Mouse (Mus musculus): ENCODE measurements around the gene Cdh18. TPM values are rescaled to one million over a fixed set of nuclear protein-coding genes. Genes with fewer than 3 reads are reported as not detected.

Cdh18 gene
- polyA plus RNA-seq, 1 experiment, result not detected

DNA sequence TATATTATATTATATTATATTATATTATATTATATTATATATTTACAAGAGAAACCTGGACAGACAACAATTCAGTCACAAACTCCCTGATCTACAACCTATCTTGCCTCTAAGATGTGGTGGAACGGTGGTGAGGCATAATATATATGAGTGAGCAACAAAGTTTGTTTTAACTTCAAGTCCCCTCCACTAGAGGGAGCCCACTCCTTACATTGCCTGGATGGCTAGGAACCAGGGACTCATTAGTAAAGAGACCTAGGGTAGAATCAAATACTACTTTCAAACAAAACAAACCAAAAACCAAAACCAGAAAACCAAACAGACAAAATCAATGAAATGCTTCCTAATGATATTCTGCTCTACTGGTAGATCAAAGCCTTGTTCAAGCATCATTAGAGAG is 937.5 kb downstream of the Cdh18 start:
- no peak for TF ChIP-seq GATA1 (IDR thresholded peaks at IDR 0.05; ENCODE audit: low read length)

DNA sequence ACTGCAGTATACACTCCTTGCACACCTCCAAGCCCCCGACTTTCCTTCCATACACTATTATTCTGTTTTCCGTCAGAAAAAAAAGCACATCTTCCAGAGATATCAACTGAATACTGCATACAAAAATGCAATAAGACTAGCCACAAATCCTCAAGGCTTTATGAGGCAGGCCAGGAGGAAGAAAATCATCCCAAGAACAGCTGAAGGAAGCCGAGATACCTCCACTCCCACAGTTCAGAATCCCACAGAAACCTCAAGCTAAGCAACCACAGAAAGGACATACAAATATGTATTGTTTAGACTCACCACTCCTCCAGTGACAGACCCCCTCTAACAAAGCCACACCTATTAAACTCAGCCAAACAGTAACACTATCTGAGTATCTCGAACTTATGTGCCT is 957.7 kb downstream of the Cdh18 start:
- TF ChIP-seq GATA1 (IDR thresholded peaks at IDR 0.05; ENCODE audit: low read length), result no peak

DNA sequence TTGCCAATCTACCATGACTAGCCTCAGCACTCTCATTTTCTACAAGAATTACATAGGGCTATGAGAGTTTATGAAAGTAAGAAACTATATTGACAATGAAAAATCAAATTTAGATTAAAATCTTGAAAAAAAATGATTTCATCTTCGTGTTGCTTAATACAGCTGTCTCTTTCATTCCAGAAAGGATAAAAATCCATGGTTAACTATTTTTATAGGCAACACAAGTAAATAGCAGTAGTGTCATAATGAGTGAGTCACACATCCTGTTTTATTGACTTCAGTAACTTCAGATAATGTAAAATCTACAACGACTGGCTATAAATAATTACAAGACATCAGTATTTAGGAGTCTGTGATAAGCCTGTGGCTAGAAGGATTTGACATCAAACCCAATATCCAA is 960.9 kb downstream of the Cdh18 start:
- no peak for TF ChIP-seq GATA1 (IDR thresholded peaks at IDR 0.05; ENCODE audit: low read length)

DNA sequence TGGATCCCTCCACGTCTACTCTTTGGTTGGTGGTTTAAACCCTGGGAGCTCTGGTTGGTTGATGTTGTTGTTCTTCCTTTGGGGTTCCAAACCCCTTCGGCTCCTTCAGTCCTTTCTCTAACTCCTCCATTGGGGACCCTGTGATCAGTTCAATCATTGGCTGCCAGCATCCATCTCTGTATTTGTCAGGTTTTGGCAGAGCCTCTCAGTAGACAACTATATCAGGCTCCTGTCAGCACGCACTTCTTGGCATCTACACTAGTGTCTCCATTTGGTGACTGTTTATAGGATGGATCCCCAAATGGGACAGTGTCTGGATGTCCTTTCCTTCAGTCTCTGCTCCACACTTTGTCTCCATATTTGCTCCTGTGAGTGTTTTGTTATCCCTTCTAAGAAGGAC is 967.0 kb downstream of the Cdh18 start:
- TF ChIP-seq GATA1 (IDR thresholded peaks at IDR 0.05; ENCODE audit: low read length), result no peak

DNA sequence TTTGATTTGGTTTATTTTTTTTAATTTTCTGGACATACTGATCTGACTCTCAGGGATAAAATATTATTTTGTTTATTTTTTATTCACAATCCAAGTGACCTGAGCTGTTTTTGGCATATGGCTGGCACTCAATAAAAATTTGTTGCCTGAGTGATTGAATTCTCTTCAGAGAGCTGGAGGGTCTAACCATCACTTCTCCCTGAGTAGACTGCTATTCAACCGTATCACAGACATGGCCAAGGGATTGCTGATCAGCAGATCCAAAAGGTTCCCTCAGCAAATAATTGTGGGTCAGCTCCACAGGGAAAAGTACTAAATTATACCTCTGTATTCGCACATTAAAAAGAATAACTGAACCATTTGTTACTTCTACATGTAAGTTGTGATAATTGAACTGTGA is 969.3 kb downstream of the Cdh18 start:
- TF ChIP-seq GATA1 (IDR thresholded peaks at IDR 0.05; ENCODE audit: low read length), result no peak
